Mouse (Mus musculus) NIH3T3 (cell line): ENCODE measurements around the gene Prrt1.
A peak's percentile ranks its signal among the peaks of the same experiment; 100 is the strongest.

Experiments used
- DNase-seq: peaks from one replicate; pipeline ENCODE4 v3.0.0-alpha.2; 2012; ENCODE audit warnings: low read depth

Gene Prrt1

DNA sequence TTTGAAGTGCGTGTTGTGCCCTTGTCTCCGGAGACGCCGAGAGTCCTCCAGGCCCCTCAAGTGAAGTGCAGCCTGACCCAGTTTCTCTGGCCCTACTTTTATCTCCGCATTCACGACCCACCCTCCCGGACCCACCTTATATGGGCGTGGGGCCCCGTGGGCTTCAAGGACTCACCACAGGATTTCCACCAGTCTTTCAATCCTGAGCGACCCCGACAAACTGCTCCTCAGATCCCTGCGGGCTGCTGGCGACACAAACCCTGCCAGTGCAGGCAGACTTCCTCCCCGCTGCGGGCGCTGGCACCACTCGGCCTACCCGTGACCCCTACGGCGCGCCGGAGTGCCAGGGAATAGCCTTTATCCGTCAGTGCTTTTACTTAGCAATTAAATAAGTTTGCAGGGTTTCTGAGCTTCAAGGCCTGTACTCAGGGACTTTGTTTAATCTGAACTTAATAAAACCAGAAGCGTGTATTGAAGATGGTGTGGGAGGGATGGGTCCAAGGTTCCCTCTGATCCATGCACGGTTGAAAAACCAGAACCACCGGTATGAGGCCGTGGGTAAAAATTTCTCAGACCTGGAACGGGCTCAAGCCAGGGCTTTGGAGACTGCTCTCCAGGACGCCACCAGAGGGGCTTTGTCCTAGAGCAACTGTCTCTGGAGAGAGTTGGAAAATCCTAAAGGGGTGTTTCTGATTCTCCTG lies 1.2 kb upstream of the Prrt1 start, which contains the start of gene Ppt2:
Gene Ppt2, minus strand, starts transcription at position 568 of the 701 bp plus-strand sequence.
- DNase-seq: peak; percentile 48

DNA sequence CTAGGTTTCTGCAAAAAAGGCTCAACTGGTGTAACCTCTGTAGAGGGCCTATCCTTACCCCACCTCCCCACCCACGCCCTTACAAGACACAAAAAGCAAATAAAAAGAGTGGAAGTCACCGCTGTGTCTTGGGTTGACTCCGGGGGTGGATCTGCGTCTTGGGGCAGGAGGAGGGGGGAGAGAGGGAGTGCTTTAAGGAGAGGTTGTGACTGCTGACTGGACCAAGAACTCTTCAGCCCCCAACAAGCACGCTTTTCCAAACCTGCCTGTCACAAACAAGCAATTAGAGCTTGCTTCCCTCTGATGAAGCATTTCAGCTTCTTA lies 727 bp upstream of the Prrt1 start:
- DNase-seq: no peak

DNA sequence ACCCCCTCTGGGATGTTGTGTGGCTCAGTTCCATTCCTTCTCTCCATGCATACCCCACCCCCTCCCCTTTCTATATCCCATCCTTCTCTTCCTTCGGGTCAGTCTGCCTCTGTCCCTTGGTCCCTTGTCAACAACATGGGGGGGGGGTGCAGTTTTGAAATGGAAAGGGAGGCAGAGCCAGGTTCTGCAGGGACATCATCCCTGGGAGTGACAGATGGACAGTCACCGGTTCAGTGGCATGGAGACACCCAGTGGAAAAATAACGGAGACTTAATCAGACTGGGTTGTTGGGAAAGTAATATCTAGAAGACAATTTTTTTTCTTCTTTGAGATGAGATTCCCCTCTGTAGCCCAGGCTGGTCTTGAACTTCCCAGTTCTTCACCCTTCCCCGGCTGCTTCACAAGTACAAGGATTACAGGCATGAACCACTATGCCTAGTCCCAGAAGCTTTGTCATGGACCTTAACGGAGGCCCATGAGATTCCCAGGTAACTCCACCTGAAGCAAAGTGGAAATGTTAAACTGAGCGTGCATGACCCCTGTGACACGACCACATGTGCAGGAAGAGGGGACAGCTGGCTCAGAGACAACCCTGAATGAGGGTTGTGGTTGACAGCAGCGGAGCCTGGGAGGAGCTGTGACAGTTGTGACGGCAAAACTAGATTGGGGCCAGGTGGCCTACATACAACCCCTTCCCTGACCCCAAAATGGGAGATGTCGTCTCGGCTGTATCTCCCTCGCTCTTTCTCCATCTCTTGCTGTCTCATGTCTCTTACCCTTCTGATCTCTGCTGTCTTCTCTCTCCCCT lies 667 bp downstream of the Prrt1 start:
- DNase-seq: no peak

DNA sequence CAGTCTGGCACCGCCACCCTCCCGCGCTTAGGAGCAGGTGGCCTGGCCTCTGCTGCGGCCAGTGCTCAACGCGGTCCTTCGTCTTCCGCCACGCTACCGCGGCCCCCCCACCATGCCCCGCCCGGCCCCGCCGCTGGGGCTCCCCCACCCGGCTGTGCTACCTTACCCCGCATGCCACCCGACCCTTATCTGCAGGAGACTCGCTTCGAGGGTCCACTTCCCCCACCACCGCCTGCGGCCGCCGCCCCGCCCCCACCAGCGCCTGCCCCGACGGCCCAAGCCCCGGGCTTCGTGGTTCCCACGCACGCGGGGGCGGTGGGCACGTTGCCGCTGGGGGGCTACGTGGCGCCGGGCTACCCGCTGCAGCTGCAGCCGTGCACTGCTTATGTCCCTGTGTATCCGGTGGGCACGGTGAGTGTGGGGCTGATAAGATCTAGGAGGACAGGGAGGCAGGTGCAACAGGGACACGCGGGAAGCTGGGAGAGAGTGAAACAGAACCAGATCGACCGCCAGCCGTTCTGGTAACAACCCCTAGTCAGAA lies 1.5 kb downstream of the Prrt1 start:
- no peak for DNase-seq

DNA sequence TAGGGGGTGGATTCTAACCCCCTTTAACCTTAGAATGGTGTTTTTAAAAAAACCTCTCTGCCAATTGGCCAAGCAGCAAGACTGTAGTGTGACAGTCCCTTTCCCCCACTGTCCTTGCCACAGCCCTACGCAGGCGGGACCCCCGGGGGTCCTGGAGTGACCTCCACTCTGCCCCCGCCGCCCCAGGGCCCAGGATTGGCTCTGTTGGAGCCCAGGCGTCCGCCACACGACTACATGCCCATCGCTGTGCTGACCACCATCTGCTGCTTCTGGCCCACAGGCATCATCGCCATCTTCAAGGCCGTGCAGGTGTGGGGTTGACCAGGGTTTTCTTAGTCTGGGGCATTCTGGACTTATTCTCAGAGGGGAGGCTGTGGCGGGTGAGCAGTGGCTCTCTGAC lies 2.3 kb downstream of the Prrt1 start:
- no peak for DNase-seq

DNA sequence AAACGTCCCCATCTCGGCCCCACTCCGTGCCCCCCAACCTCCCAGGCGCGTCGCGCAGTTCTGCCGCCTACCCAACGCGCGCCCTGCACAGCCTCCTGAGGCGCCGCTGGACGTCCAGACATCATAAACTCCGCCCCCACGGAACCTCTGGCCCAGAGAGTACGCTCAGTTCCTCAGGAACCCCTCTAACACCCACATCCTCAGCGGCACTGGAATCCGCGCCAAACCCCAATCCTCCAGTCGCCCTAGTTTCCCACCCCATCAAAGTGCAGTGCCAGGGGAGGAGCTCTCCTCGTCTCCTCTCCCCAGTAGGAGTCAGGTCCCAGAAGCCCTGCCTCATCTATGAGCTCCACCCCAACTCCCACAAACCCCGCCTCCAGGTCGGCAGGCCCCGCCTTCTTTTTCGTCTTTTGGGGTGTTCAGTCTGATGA lies 2.9 kb downstream of the Prrt1 start:
- peak; percentile 72 for DNase-seq

DNA sequence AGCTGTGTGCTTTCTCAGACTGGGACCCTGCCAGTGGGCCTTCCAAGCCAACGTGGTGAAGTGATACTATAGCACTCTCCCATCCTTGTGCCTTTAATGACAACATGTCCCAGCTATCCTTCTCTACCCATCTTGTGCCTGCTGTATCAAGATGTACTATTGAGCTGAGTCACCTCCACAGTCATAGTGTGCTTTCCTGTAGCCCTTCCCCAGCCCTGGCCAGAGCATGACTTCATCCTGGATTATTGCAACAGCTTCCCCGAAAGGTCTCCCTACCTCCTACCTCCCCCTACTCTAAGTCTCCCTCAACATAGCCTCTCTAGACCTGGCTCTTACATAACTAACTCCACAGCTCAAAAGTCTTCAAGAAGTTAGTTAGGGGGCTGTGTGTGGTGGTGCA lies 6.3 kb downstream of the Prrt1 start:
- DNase-seq: peak; percentile 66

DNA sequence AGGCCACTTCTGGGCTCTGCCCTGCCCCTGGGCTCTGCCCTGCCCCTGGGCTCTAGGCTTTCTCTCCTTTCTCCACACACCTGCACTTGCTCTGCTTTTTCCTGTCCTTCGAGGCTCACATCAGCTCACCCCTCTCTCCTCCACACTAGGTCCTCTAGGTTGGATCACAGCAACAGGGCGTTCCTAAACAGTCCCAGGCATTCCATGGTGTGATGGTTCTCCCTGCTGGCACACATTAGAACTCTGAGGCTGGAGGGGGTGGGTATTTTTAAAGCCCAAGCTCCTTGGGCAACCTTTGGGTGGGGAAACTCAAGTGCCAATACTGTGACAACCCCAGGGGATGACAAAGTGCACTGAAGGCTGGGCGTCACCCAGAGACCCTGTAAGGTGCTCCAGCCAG lies 8.1 kb downstream of the Prrt1 start:
- no peak for DNase-seq

DNA sequence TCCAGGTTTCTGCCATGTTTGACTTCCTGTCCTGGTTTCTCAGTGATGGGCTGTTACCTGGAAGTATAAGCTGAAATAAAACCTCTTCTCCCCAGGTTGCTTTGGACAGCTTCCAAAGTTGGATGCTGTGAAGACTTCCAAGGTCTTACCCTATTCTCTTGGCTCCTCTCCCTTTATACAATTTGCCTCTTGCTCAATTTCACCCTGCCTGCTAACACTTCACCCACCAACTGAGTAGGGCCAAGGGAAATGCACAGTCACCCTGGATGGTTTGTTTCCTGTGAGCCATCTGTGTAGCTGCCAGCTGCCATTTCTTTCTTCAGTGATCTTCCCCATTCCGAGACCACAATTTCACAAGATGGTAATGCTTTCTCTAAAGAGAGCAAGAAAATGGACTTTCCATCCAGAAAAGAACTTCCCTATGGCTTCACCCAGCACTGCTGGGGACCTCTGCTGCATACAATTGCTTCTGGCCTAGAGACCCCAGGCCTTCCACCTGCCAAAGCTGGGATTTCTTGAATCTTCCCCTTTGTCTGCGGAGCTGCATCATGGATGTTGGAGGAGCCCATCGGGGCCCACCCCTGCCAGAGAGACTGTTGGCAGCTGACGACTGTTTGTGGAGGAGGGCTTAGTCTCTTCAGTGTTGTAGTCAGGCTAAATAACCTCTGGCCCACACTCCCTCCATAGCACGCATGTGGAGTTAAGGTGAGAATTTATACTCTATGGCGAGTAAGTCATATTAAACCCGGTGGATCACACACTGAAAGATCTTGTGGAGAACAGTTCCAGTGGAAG lies 10.3 kb downstream of the Prrt1 start:
- peak; percentile 53 for DNase-seq

DNA sequence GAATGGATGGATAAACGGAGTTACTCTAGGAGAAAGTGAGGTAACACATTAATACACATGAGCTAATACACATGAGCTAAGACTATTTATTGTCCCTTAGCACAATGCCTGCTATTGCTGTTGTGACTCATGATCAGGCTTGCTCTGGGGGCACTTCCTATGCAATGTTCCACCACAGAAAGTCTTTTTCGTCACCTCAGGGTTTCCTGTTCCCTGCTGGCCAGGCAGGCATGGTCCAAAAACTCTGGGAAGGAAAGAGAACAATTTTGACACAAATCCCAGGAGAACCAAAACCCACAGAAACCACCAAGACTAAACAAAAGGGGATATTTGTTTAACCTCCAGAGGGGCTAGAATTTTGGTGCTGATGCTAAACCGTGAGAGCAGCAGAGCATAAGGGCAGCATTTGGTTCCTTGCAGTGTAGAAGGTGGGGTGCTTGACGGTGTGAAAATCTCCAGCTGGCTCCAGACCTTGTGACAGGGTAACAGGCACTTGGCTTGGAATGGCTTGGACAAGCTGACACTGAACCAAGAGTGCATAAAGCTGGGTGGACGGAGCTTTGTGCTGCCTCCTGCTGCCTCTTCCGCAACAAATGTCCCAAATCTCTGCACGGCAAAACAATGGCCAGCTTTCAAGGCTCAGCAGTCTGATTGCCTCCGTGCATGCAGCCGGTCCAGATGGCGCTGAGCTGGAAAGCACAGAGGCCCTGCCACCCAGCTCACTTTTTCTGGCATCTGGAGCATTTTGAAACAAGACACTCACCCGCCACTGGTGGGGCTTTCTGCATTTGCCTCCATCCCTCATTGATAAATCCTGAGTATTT lies 11.7 kb downstream of the Prrt1 start:
- DNase-seq: peak; percentile 78

DNA sequence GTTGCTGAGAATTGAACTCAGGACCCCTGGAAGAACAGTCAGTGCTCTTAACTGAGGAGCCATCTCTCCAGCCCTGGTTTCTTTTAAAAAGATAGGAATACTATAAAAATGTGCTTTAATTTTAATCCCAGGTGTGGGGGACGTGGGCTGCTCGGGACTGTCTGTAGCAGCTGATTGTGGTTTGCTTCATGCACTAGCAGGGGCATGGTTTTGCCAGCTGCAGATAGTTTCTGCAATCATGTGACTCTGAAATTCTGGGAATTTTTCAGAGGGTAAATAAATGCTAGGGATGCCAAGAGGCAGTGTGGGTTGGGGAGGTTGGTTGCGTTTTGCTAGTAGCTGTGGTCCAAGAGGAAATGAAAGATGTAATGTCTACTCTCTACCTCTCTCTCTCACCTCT lies 12.6 kb downstream of the Prrt1 start:
- peak; percentile 41 for DNase-seq

DNA sequence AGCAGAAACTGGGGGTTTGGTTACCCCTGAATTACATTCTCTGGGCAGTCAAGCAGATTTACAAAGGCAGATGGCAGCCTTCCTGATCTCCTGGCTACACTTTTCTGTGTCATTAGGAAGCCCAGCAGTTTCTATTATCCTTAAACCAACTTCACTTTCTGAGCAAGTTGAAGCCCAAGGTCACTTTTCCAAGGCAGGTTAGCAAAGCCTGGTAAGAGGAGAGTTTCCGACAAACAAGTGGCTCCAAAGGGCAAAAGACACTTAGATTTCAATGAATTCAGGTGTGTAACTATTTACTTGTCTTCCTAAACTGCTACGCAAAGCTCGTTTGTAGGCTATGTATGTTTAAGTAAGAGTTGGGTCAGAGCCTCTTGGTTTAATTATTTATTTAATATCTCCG lies 14.0 kb downstream of the Prrt1 start:
- DNase-seq: no peak

DNA sequence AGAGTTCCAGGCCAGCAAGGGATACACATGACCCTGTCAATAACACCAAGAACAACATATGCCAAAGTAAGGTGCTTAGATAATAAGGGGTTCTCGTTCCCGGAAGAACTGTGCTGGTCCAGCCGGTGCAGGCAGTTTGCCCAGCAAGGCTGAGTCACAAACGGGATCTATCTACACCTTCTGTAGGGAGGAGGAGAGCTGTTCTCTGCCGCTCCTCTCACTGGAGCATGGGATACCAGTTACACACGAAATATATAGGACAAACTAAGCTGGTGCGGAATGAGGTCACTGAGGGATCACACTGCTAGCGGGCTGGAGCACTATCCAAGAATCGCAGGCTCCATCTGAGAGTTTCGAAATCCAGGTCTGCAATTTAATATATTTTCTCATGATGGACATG lies 14.6 kb downstream of the Prrt1 start:
- peak; percentile 82 for DNase-seq

DNA sequence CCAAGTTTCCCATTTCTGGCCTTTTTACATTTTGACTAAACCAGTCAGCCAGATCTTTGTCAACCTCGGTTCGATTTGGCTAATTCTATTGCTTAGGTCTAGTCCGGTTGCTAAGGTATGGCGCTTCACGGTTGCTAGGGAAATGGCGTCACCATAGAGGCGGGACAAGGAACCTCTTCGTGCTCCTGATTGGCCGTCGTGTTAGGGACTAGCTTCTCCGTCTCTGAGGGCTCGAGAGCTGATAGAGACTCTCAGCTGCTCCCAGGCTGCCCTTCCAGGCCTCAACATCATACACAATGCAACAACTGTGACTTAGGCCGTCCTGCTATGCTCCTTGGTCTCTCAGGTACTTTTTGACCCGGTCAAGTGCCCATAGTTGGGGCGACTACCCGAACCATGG lies 15.3 kb downstream of the Prrt1 start, which contains the start of gene Fkbpl:
Gene Fkbpl, plus strand, starts transcription at position 157 of the 400 bp plus-strand sequence.
- peak; percentile 98 for DNase-seq

DNA sequence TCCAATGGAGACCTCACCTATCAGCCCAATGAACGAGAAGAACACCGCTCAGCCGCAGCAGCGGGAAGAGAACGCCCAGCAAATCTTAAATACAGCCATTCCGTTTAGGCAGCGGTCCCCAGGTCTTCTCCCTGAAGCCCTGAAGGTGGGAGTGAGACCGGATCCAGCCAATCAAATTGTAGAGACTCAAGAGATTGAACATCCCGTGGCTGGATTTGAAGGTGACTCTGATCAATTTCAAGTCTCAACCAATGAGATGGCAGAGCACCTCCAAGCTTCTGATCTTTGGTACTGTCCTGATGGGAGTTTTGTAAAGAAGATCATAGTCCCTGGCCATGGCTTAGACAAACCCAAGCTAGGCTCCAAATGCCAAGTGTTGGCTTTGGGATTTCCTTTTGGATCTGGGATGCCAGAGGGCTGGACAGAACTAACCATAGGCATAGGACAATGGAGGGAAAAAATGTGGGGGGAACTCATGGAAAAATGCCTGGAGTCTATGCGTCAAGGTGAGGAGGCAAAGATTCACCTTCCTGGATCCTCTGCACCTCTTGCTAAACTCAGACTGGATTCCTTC lies 16.0 kb downstream of the Prrt1 start:
- DNase-seq: no peak

DNA sequence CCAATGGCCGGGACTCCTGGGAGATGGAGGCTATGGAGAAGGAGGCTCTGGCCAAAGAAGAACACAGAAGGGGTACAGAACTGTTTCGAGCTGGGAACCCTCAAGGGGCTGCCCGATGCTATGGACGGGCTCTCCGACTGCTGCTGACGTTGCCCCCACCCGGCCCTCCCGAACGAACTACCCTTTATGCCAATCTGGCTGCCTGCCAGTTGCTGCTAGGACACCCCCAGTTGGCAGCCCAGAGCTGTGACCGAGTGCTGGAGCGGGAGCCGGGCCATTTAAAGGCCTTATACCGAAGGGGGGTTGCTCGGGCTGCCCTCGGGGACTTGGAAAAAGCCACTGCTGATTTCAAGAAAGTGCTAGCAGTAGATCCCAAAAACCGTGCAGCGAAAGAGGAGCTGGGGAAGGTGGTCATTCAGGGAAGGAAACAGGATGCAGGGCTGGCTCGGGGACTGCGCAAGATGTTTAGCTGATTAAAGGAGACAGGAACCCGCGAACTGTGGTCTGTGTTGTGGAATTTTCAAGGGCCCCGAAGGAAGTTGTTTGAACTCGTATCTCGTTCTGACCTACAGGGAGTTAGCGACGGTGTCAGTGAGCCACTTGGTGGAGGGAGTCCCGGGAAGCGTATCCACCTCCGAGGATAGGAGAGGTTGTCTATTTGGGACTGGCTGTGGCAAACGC lies 16.6 kb downstream of the Prrt1 start:
- DNase-seq: no peak

DNA sequence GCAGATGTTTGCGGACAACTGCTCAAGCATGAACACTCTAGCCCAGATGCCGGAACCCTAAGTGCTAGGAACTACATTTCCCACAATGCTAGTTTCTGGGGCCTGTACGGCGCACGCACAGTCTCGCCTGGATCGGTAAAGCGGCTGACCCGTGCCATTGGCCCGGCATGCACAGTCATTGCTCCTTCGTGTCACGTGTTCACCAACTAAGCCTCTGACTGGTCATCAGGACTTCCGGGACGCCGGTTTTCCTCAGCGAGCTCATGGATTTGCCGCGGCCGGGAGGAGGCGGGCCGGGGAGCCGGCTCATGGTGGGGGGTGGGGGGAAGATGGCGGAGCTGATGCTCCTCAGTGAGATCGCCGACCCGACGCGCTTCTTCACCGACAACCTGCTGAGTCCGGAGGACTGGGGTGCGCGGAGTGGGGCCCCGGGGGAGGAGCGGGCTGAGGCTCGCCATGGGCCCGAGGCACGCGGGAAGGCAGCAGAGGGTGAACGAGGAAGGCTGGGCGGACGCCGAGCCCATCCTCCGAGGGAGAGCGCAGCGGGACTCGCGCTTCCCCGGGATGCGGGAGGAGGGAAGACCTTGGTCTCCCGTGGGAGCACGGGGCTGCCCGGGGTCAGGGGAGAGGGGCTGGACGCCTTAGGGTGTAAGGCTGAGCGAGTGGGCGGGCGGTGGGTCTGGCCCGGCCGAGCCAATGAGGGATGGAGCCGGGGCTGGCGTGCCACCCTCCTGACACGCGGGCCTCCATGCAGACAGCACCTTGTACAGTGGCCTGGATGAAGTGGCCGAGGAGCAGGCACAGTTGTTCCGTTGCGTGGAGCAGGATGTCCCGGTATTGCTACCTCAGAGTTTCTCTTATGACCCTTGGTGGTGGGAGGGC lies 17.8 kb downstream of the Prrt1 start, which contains the start of gene Atf6b:
Gene Atf6b, plus strand, starts transcription at position 241 of the 882 bp plus-strand sequence.
- DNase-seq: peak; percentile 98

DNA sequence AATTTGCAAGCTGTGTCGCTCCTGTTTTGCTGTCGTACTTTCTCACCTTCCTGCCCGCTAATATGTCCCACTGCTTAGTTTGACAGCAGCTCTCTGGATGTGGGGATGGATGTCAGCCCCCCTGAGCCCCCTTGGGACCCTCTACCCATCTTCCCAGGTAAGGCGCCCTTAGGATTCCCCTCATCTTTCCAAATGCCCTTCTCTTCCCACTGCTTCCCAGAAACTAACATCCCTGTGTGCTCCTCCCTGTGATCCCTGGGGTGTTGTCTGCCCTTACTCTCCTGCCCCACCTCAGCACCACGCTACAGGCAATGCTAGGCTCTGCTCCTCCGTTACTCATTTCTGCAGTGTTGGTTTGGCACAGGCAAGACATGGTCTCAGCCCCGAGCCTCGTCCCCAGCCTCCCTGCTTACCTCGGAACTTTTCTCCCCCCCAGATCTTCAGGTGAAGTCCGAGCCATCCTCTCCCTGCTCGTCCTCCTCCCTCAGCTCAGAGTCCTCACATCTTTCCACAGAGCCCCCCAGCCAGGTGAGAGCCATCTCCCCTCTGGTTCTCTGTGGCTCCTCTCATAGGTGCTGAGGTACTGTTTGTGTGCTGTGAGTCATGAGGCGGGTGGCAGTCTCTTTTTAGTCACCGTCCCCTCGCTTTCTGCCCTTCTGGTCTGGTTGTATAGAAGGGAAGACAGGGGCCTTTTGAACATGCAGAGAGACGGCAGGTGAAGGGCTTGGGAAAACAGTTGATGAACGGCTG lies 19.0 kb downstream of the Prrt1 start:
- DNase-seq: no peak
